Mouse (Mus musculus): ENCODE results near the gene Atp1a4. TPM values are rescaled to one million over a fixed set of nuclear protein-coding genes. Genes with fewer than 3 reads are reported as not detected.
"Not testable (repeated sequence)": the region's sequence is repeated elsewhere in the genome, so short reads cannot be mapped to it uniquely, and the experiment has no call there.

The Atp1a4 gene
- polyA plus RNA-seq, 1 experiment from 2014 or later = not detected

DNA sequence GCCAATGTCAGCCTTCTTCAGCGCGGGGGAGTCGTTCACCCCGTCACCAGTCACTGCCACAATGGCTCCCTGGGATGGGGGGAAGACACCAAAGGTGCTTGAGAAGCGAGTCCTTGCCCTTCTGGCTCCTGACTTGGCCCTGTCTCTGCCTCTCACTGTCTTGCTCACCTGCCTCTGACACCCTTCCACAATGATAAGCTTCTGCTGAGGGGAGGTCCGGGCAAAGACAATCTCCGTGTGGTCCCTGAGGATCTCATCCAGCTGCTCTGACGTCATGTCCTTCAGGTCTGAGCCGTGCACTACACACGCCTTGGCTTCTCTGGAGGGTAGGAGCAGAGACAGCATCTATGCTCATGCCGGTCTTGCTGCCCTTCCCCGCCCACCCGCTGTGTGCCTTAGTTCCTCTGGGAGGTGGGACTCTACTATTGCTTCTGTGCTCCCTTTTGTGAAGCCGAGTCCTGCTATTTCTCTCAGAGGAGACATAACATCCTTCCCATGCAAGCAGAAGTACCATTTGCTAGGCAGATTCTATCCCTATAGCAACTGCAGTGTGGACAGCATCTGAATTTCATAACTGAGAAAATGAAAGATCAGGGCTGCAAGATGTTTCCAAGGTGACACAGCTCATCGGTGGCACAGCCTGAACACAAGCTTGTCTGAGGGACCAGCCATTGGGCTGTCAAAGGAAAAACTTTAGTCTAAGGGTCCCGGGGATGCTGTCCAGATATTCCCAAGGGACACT lies 21.7 kb upstream of the Atp1a4 start:
- WGBS = 75% methylated on average over 16 of the region's 16 CpGs
- Histone ChIP-seq H3K4me2 (no peak overlapping the region), H3K9ac (no peak overlapping the region), H3K4me3 (no peak overlapping the region), H3K27me3 (no peaks in the 10 kb centered on the region), H3K9me3 (no peaks in the 10 kb centered on the region), H3K27ac (no peak overlapping the region), H3K4me1 (no peaks in the 10 kb centered on the region), H3K36me3 (no peaks in the 10 kb centered on the region)
- ATAC-seq (ENCODE audit: insufficient number of reproducible peaks, insufficient read depth, low FRiP score, low TSS enrichment, low read depth) = no peak

DNA sequence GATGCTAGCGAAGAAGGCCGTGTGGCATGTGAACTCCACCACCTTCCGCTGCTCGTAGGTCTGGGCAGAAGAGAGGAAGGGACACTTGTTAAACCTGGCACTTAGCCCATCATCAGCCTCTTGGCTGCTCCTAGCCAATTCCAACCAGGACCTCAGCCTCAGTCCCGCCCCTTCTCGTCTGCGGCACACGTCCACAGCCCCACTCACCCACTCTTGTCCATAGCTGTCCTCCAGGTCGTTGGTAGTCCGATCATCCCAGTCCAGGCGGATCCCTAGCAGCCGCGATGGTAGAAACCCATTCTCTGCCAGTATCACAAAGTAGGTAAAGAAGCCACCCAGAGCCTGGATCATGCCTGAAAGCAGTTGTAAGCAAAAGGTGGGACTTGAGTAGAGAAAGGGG lies 20.1 kb upstream of the Atp1a4 start:
- no peak for ATAC-seq (ENCODE audit: insufficient number of reproducible peaks, insufficient read depth, low FRiP score, low TSS enrichment, low read depth)
- Histone ChIP-seq H3K4me1 (no peaks in the 10 kb centered on the region), H3K9me3 (no peaks in the 10 kb centered on the region), H3K27me3 (no peaks in the 10 kb centered on the region), H3K36me3 (no peaks in the 10 kb centered on the region), H3K4me3 (no peak overlapping the region), H3K27ac (no peak overlapping the region), H3K4me2 (no peak overlapping the region), H3K9ac (no peak overlapping the region)
- WGBS = 94% methylated on average over 13 of the region's 13 CpGs

- no peak for ATAC-seq (ENCODE audit: insufficient number of reproducible peaks, insufficient read depth, low FRiP score, low TSS enrichment, low read depth)
Measured at GRCm38 (mm10) chr1:172277172-172277571, 19.0 kb upstream of the Atp1a4 start.

DNA sequence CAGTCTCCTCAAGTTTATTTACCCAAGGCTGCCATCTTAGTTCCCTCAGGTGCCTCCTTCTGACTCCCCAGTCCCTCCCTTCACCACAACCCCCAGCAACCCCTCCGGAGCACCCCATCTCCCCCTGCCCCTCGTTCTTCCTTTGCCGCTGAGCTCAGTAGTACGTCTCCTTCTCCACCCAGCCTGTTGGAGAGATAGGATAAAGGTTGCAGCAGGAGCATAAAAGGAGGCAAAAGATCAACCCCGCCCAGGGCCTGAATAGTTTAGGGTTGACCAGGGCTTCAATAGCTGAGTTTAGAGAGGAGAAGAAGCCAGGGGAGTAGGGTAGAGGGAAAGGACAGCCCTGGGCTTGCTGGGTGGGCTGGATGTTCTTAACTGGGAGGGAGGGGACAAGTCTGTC lies 16.3 kb upstream of the Atp1a4 start:
- Histone ChIP-seq H3K4me3 (no peak overlapping the region), H3K9ac (no peak overlapping the region), H3K4me1 (no peaks in the 10 kb centered on the region), H3K4me2 (no peak overlapping the region), H3K27ac (no peak overlapping the region), H3K9me3 (no peaks in the 10 kb centered on the region), H3K27me3 (no peaks in the 10 kb centered on the region), H3K36me3 (no peaks in the 10 kb centered on the region)
- ATAC-seq (ENCODE audit: insufficient number of reproducible peaks, insufficient read depth, low FRiP score, low TSS enrichment, low read depth) = no peak
- 72% methylated on average over 5 of the region's 5 CpGs for WGBS

More at GRCm38 (mm10) chr1:172277172-172277571, 19.0 kb upstream of the Atp1a4 start:
- no peak overlapping the region for H3K4me2 ChIP-seq
- no peaks in the 10 kb centered on the region for H3K9me3 ChIP-seq
- WGBS = 78% methylated on average over 3 of the region's 3 CpGs
- no peaks in the 10 kb centered on the region for H3K27me3 ChIP-seq
- no peaks in the 10 kb centered on the region for H3K36me3 ChIP-seq
- H3K27ac ChIP-seq = no peak overlapping the region
- H3K4me1 ChIP-seq = no peaks in the 10 kb centered on the region
- no peak overlapping the region for H3K4me3 ChIP-seq
- H3K9ac ChIP-seq = no peak overlapping the region

GRCm38 (mm10) chr1:172274116-172274515 lies 15.9 kb upstream of the Atp1a4 start:
- no peak overlapping the region for H3K4me3 ChIP-seq
- H3K27ac ChIP-seq = no peak overlapping the region
- no peak overlapping the region for H3K9ac ChIP-seq
- ATAC-seq (ENCODE audit: insufficient number of reproducible peaks, insufficient read depth, low FRiP score, low TSS enrichment, low read depth) = no peak
- no peaks in the 10 kb centered on the region for H3K9me3 ChIP-seq
- no peaks in the 10 kb centered on the region for H3K36me3 ChIP-seq
- H3K4me1 ChIP-seq = no peaks in the 10 kb centered on the region
- no peak overlapping the region for H3K4me2 ChIP-seq
- H3K27me3 ChIP-seq = no peaks in the 10 kb centered on the region
- 42% methylated on average over 5 of the region's 5 CpGs for WGBS

GRCm38 (mm10) chr1:172273386-172273785 lies 15.2 kb upstream of the Atp1a4 start:
- H3K36me3 ChIP-seq = no peaks in the 10 kb centered on the region
- 82% methylated on average over 6 of the region's 6 CpGs for WGBS
- no peaks in the 10 kb centered on the region for H3K27me3 ChIP-seq
- no peaks in the 10 kb centered on the region for H3K9me3 ChIP-seq
- H3K9ac ChIP-seq = no peak overlapping the region
- ATAC-seq (ENCODE audit: insufficient number of reproducible peaks, insufficient read depth, low FRiP score, low TSS enrichment, low read depth) = no peak
- no peaks in the 10 kb centered on the region for H3K4me1 ChIP-seq
- H3K27ac ChIP-seq = no peak overlapping the region
- no peak overlapping the region for H3K4me2 ChIP-seq
- no peak overlapping the region for H3K4me3 ChIP-seq

GRCm38 (mm10) chr1:172271765-172272164 lies 13.6 kb upstream of the Atp1a4 start:
- no peaks in the 10 kb centered on the region for H3K9me3 ChIP-seq
- no peaks in the 10 kb centered on the region for H3K36me3 ChIP-seq
- no peak overlapping the region for H3K4me2 ChIP-seq
- no peaks in the 10 kb centered on the region for H3K27me3 ChIP-seq
- H3K4me3 ChIP-seq = no peak overlapping the region
- no peak for ATAC-seq (ENCODE audit: insufficient number of reproducible peaks, insufficient read depth, low FRiP score, low TSS enrichment, low read depth)
- 76% methylated on average over 10 of the region's 10 CpGs for WGBS
- H3K27ac ChIP-seq = no peak overlapping the region
- no peak overlapping the region for H3K9ac ChIP-seq
- no peaks in the 10 kb centered on the region for H3K4me1 ChIP-seq

DNA sequence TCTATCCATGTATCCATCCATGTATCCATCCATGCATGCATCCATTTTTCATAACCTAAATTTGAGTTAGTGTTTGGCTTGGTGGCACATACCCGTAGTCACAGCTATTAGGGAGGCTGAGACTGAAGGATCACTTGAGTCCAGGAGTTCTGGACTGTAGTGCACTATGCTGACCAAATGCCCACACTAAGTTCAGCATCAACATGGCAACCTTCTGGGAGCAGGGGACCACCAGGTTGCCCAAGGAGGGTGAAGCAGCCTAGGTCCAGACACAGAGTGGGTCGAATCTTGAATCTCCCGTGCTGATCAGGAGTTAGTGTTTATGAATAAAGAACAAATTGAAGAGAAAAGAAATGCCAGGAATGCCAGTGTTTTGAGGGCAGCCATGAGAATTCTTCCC lies 13.0 kb upstream of the Atp1a4 start:
- Histone ChIP-seq H3K36me3 (no peaks in the 10 kb centered on the region), H3K9me3 (no peaks in the 10 kb centered on the region), H3K27me3 (no peaks in the 10 kb centered on the region), H3K9ac (no peak overlapping the region), H3K4me1 (no peaks in the 10 kb centered on the region), H3K4me3 (no peak overlapping the region), H3K27ac (no peak overlapping the region), H3K4me2 (no peak overlapping the region)
- WGBS = 85% methylated on average over 3 of the region's 3 CpGs
- ATAC-seq (ENCODE audit: insufficient number of reproducible peaks, insufficient read depth, low FRiP score, low TSS enrichment, low read depth) = no peak

DNA sequence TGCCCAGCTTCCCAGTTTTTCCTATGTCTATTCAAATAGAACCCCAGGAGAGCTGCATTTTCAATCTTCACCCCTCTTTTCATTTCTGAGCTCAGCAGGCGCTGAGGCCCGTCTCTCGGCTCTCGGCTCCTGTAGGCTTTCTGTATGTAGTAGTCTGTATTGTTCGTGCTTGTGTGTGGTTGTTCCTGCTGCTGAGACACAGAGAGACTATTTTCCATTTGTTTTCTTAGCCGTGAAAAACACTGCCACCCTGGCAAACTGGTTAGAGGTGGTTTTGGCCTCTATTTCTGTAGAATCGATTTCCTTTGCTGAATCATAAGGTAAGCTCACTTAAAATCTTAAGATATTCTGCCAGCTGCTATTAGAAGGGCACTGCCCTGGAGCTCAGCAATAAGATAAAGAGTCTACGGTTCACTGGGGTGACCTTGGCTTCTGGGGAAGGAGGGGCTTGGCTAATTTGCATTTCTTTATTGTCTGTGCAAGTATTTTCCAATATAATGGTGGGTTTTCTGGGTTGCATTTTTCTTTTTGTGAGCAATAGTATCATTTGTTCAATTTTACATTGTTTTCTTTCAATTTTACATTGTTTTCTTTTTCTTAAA lies 3.4 kb upstream of the Atp1a4 start, which contains the start of gene Igsf8:
TSS of gene Igsf8 (plus strand) at position 165 of the 602 bp plus-strand sequence.
- H3K9me3 ChIP-seq = 0 out of 2 replicates have a peak, but pooled peaks cover 3% of the 10 kb centered on the region
- WGBS = 51% methylated on average over 8 of the region's 8 CpGs
- H3K4me2 ChIP-seq = no peak within 1 kb of the TSS
- no peak for ATAC-seq (ENCODE audit: insufficient number of reproducible peaks, insufficient read depth, low FRiP score, low TSS enrichment, low read depth)
- no peak within 1 kb of the TSS for H3K4me3 ChIP-seq
- no peaks in the 10 kb centered on the region for H3K36me3 ChIP-seq
- H3K4me1 ChIP-seq = no peaks in the 10 kb centered on the region
- no peak within 1 kb of the TSS for H3K9ac ChIP-seq
- no peaks in the 10 kb centered on the region for H3K27me3 ChIP-seq
- H3K27ac ChIP-seq = no peak within 1 kb of the TSS

DNA sequence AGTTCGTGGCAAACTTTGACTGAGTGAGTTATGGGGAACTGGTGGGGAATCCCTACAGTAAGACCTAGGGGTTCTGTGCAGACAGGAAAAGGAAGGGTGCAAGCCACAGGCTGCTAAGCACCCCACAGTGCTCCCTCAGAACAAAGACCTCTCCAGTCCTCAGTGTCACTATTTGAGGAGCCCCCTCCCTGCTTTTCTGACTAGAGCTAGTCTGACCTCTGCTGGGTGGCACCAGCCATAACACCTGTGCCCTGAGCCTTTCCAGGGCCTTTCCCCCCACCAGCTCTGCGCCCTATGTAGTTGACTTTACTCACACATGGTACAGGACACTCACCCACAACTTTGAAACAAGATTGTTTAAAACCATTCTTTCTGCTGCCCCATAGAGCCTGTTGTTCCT lies 10.5 kb downstream of the Atp1a4 start:
- Histone ChIP-seq H3K9me3 (no peaks in the 10 kb centered on the region), H3K27ac (no peak overlapping the region), H3K4me1 (peaks cover 14% of the 10 kb centered on the region; the same call in 1 of the 2 replicates), H3K36me3 (no peaks in the 10 kb centered on the region), H3K9ac (no peak overlapping the region), H3K27me3 (peaks cover 24% of the 10 kb centered on the region), H3K4me3 (no peak overlapping the region), H3K4me2 (no peak overlapping the region)
- WGBS = 44% methylated on average over 2 of the region's 2 CpGs
- ATAC-seq (ENCODE audit: insufficient number of reproducible peaks, insufficient read depth, low FRiP score, low TSS enrichment, low read depth) = no peak

- H3K9me3 ChIP-seq = no peaks in the 10 kb centered on the region
- H3K27ac ChIP-seq = no peak overlapping the region
- 76% methylated on average over 4 of the region's 4 CpGs for WGBS
- ATAC-seq (ENCODE audit: insufficient number of reproducible peaks, insufficient read depth, low FRiP score, low TSS enrichment, low read depth) = no peak
- H3K4me1 ChIP-seq = peaks cover 14% of the 10 kb centered on the region; the same call in 1 of the 2 replicates
- no peaks in the 10 kb centered on the region for H3K36me3 ChIP-seq
- no peak overlapping the region for H3K9ac ChIP-seq
- peaks cover 24% of the 10 kb centered on the region for H3K27me3 ChIP-seq
- no peak overlapping the region for H3K4me2 ChIP-seq
- no peak overlapping the region for H3K4me3 ChIP-seq
Measured at GRCm38 (mm10) chr1:172247216-172247615, 11.0 kb downstream of the Atp1a4 start.

DNA sequence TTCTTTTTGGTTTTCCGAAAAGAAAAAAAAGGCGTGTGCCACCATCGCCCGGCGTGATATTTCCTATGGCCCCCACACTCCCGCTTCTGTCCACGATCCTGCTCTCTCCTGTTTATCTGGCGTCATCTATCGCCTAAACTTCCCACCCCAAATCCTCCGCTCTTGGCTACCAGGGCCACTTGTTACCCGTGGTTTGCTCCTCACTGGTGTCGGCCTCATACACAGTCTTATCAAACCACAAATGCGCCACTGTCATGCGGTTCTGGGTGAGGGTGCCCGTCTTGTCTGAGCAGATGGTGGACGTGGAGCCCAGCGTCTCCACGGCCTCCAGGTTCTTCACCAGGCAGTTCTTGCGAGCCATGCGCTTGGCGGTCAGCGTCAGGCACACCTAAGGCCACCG lies 13.6 kb downstream of the Atp1a4 start:
- 45% methylated on average over 23 of the region's 23 CpGs for WGBS
- not testable (repeated sequence) for H3K27ac ChIP-seq; H3K9me3 ChIP-seq; H3K9ac ChIP-seq; ATAC-seq (ENCODE audit: insufficient number of reproducible peaks, insufficient read depth, low FRiP score, low TSS enrichment, low read depth); H3K36me3 ChIP-seq
- Histone ChIP-seq H3K27me3 (peaks cover 24% of the 10 kb centered on the region), H3K4me1 (peaks cover 14% of the 10 kb centered on the region; the same call in 1 of the 2 replicates), H3K4me3 (0 out of 2 replicates have a peak overlapping the region, but pooled peaks have one; percentile 1), H3K4me2 (peak overlapping the region; percentile 30)
